Mouse (Mus musculus) thymus, postnatal 10 days (tissue): Measurements from ENCODE around the gene Tent5a.

Experiments used
- DNase-seq, 2 experiments: peaks; one replicate each; pipeline ENCODE4 v3.0.0; 2021; ENCODE audit warnings: low spot score in 2 of 2

Tent5a gene

GRCm38 (mm10) chr9:85316122-85316521, 11.0 kb downstream of the Tent5a start:
- DNase-seq, result no peak

- no peak for DNase-seq
Measured at GRCm38 (mm10) chr9:85312473-85312872, 14.7 kb downstream of the Tent5a start, which contains the start of gene Gm11114. TSS of gene Gm11114 (plus strand) at chr9:85312773.

GRCm38 (mm10) chr9:85303378-85303777, 23.8 kb downstream of the Tent5a start:
- no peak for DNase-seq

GRCm38 (mm10) chr9:85302849-85303248, 24.3 kb downstream of the Tent5a start:
- DNase-seq, result no peak

GRCm38 (mm10) chr9:85274114-85274513, 53.0 kb downstream of the Tent5a start:
- no peak for DNase-seq
